Mouse (Mus musculus) naive thymus-derived CD4-positive, alpha-beta T cell, adult 2 months (primary cell): ENCODE measurements around the gene Pbx4.

Experiments used
- DNase-seq: peaks from one replicate; pipeline ENCODE4 v3.0.0-alpha.2; 2011; ENCODE audit warnings: low read depth

The Pbx4 gene

GRCm38 (mm10) chr8:69832298-69832853 lies at the start of gene Pbx4:
Pbx4 (plus strand) TSS chr8:69832491.
- peak; percentile 97 for DNase-seq

- no peak for DNase-seq
Measured at GRCm38 (mm10) chr8:69789105-69789504, 43.2 kb upstream of the Pbx4 start.

GRCm38 (mm10) chr8:69789731-69790130 lies 42.6 kb upstream of the Pbx4 start:
- no peak for DNase-seq

- DNase-seq: no peak
Measured at GRCm38 (mm10) chr8:69790364-69790763, 41.9 kb upstream of the Pbx4 start.

- peak; percentile 93 for DNase-seq
Measured at GRCm38 (mm10) chr8:69790773-69791367, 41.4 kb upstream of the Pbx4 start, which contains the start of the genes Atp13a1 and Zfp866. Atp13a1 (plus strand) TSS chr8:69791163. Zfp866 (minus strand) TSS chr8:69791178.

GRCm38 (mm10) chr8:69791415-69792068 lies 40.7 kb upstream of the Pbx4 start:
- peak; percentile 56 for DNase-seq

- no peak for DNase-seq
Measured at GRCm38 (mm10) chr8:69793666-69794065, 38.6 kb upstream of the Pbx4 start.

- no peak for DNase-seq
Measured at GRCm38 (mm10) chr8:69794096-69794495, 38.2 kb upstream of the Pbx4 start.

- DNase-seq: no peak
Measured at GRCm38 (mm10) chr8:69794901-69795300, 37.4 kb upstream of the Pbx4 start.

GRCm38 (mm10) chr8:69796721-69797345 lies 35.5 kb upstream of the Pbx4 start:
- DNase-seq: no peak

- DNase-seq: no peak
Measured at GRCm38 (mm10) chr8:69797661-69798060, 34.6 kb upstream of the Pbx4 start.

- DNase-seq: no peak
Measured at GRCm38 (mm10) chr8:69799261-69799660, 33.0 kb upstream of the Pbx4 start.

GRCm38 (mm10) chr8:69799946-69800345 lies 32.3 kb upstream of the Pbx4 start:
- DNase-seq: no peak

- DNase-seq: no peak
Measured at GRCm38 (mm10) chr8:69801796-69802195, 30.5 kb upstream of the Pbx4 start.

- DNase-seq: no peak
Measured at GRCm38 (mm10) chr8:69802216-69802615, 30.1 kb upstream of the Pbx4 start.

- DNase-seq: no peak
Measured at GRCm38 (mm10) chr8:69803366-69803765, 28.9 kb upstream of the Pbx4 start.

GRCm38 (mm10) chr8:69804537-69804936 lies 27.8 kb upstream of the Pbx4 start:
- no peak for DNase-seq

GRCm38 (mm10) chr8:69805086-69805485 lies 27.2 kb upstream of the Pbx4 start:
- DNase-seq: no peak

- no peak for DNase-seq
Measured at GRCm38 (mm10) chr8:69805491-69805890, 26.8 kb upstream of the Pbx4 start.

- DNase-seq: no peak
Measured at GRCm38 (mm10) chr8:69807236-69807635, 25.1 kb upstream of the Pbx4 start.

- peak; percentile 93 for DNase-seq
Measured at GRCm38 (mm10) chr8:69808094-69808863, 24.0 kb upstream of the Pbx4 start, which contains the start of gene Gmip. Gmip (plus strand) TSS chr8:69808679.

- DNase-seq: peak; percentile 65
Measured at GRCm38 (mm10) chr8:69808864-69809403, 23.4 kb upstream of the Pbx4 start.
